Mouse (Mus musculus): ENCODE measurements around the gene A4gnt. TPM values are rescaled to one million over a fixed set of nuclear protein-coding genes. Genes with fewer than 3 reads are reported as not detected.

The A4gnt gene
- polyA plus RNA-seq, 1 experiment from 2014 or later, result not detected

- TF ChIP-seq CTCF (IDR thresholded peaks at IDR 0.05), result no peak
- H3K27me3 ChIP-seq, result no peaks in the 10 kb centered on the region
- in situ Hi-C loops (cut with MboI; ENCODE audit: low pct_unique_long_range_greater_than_20kb), result loop anchor here (5.0 kb wide), 1 partner anchor 76 kb away; no protein-coding TSS in a partner anchor
- no peak for ATAC-seq
- CTCF ChIA-PET, result interaction anchor here (0.8 to 4.9 kb wide), 9 partner anchors 10 to 157 kb away, joined by 3 to 49 read pairs (median 5); no protein-coding TSS in a partner anchor
- POLR2A ChIA-PET, result interaction anchor here (1.2 kb wide), 1 partner anchor 75 kb away, joined by 4 read pairs; no protein-coding TSS in a partner anchor
- no peak for DNase-seq (ENCODE audit: low read depth, low spot score)
Measured at GRCm38 (mm10) chr9:99662887-99663286, 50.6 kb downstream of the A4gnt start.

GRCm38 (mm10) chr9:99667596-99667995, 55.3 kb downstream of the A4gnt start:
- in situ Hi-C loops (cut with MboI; ENCODE audit: low pct_unique_long_range_greater_than_20kb), result no loop called here
- no peaks in the 10 kb centered on the region for H3K27me3 ChIP-seq
- DNase-seq (ENCODE audit: low read depth, low spot score) (no peak), ATAC-seq (no peak)
- POLR2A ChIA-PET, result no interaction called here
- TF ChIP-seq CTCF (IDR thresholded peaks at IDR 0.05), result no peak
- CTCF ChIA-PET, result no interaction called here

GRCm38 (mm10) chr9:99671603-99672002, 59.3 kb downstream of the A4gnt start:
- ChIA-PET POLR2A (no interaction called here), CTCF (interaction anchor here (0.6 to 1.9 kb wide), 2 partner anchors 10 to 57 kb away, joined by 3 to 6 read pairs; no protein-coding TSS in a partner anchor)
- in situ Hi-C loops (cut with MboI; ENCODE audit: low pct_unique_long_range_greater_than_20kb), result no loop called here
- no peaks in the 10 kb centered on the region for H3K27me3 ChIP-seq
- ATAC-seq (no peak), DNase-seq (ENCODE audit: low read depth, low spot score) (no peak)
- TF ChIP-seq CTCF (IDR thresholded peaks at IDR 0.05), result peak; percentile 55

Other genes with a start within 250 kb of the A4gnt start
- 38.2 TPM for gene Mras, start 175.1 kb upstream of the A4gnt start, polyA plus RNA-seq (2021)
- not detected for gene Nme9, start 161.0 kb upstream of the A4gnt start, polyA plus RNA-seq (2021)
- gene Armc8, start 43.6 kb upstream of the A4gnt start, polyA plus RNA-seq (2021), result 22.6 TPM
- 18.6 TPM for gene Dbr1, start 36.7 kb upstream of the A4gnt start, polyA plus RNA-seq (2021)
- 27.8 TPM for gene Dzip1l, start 17.0 kb downstream of the A4gnt start, polyA plus RNA-seq (2021)
- not detected for gene Cldn18, start 104.8 kb downstream of the A4gnt start, polyA plus RNA-seq (2021)

All from Patski (cell line).